Mouse (Mus musculus) MEL (cell line): ENCODE data around the gene 9530077C05Rik. TPM values are rescaled to one million over a fixed set of nuclear protein-coding genes. Genes with fewer than 3 reads are reported as not detected.
A peak's percentile ranks its signal among the peaks of the same experiment; 100 is the strongest.

ENCODE experiments used
- DNase-seq: peaks from one replicate; pipeline ENCODE4 v3.0.0; 2011; ENCODE audit warnings: low read depth, low spot score
- H3K27ac ChIP-seq: 2 replicates; pipeline ENCODE4 v1.5.1; 2012; ENCODE audit warnings: low read depth, mild to moderate bottlenecking, control low read depth, low read length, moderate library complexity; ENCODE audit not compliant: control insufficient read depth
- H3K27me3 ChIP-seq, 2 experiments: fragments of 150-350 bp in 1 of 2; sonication (generic) in 1 of 2; 2 replicates each; pipeline ENCODE4 v1.6.1; 2012; ENCODE audit warnings: low read length in 2 of 2, mild to moderate bottlenecking in 2 of 2, improper control_type of control experiment in 1 of 2, moderate library complexity in 1 of 2; ENCODE audit not compliant: insufficient read depth in 2 of 2, control insufficient read depth in 1 of 2
- H3K36me3 ChIP-seq, 2 experiments: 2 replicates each; pipeline ENCODE4 v1.6.1; 2012 to 2014; ENCODE audit warnings: low read length in 2 of 2, improper control_type of control experiment in 1 of 2, inconsistent platforms in 1 of 2, mild to moderate bottlenecking in 1 of 2; ENCODE audit not compliant: insufficient read depth in 2 of 2, control insufficient read depth in 1 of 2
- H3K4me1 ChIP-seq, 2 experiments: fragments of 150-350 bp in 1 of 2; sonication (generic) in 1 of 2; 2 replicates each; pipeline ENCODE4 v1.6.1; 2012; ENCODE audit warnings: low read length in 2 of 2, improper control_type of control experiment in 1 of 2, mild to moderate bottlenecking in 1 of 2; ENCODE audit not compliant: insufficient read depth in 2 of 2, control insufficient read depth in 1 of 2
- H3K4me3 ChIP-seq, 2 experiments: fragments of 150-350 bp in 1 of 2; sonication (generic) in 1 of 2; 2 replicates each; pipeline ENCODE4 v1.5.1; 2012; ENCODE audit warnings: low read depth in 2 of 2, low read length in 2 of 2, mild to moderate bottlenecking in 2 of 2, moderate library complexity in 2 of 2, control low read depth in 1 of 2, improper control_type of control experiment in 1 of 2; ENCODE audit not compliant: control insufficient read depth in 1 of 2, insufficient read depth in 1 of 2
- H3K79me2 ChIP-seq: 2 replicates; pipeline ENCODE4 v1.6.1; 2012; ENCODE audit warnings: mild to moderate bottlenecking, low read length, moderate library complexity; ENCODE audit not compliant: control insufficient read depth, poor library complexity, insufficient read depth
- H3K9ac ChIP-seq: 2 replicates; pipeline ENCODE4 v1.6.1; 2012; ENCODE audit warnings: low read depth, mild to moderate bottlenecking, control low read depth, low read length, moderate library complexity; ENCODE audit not compliant: control insufficient read depth, poor library complexity, severe bottlenecking
- H3K9me3 ChIP-seq: fragments of 150-350 bp; sonication (generic); replicated peaks from 2 replicates; pipeline ENCODE4 v1.6.1; 2012; ENCODE audit warnings: mild to moderate bottlenecking, low read length, improper control_type of control experiment, moderate library complexity; ENCODE audit not compliant: insufficient read depth
- BHLHE40 ChIP-seq: IDR thresholded peaks from 2 replicates; pipeline ENCODE4 v1.6.1; 2012; ENCODE audit warnings: low read depth, mild to moderate bottlenecking, inconsistent platforms, low read length, improper control_type of control experiment, borderline replicate concordance
- CHD1 ChIP-seq: IDR thresholded peaks from 2 replicates; pipeline ENCODE4 v1.6.1; 2012; ENCODE audit warnings: low read depth, mild to moderate bottlenecking, inconsistent platforms, low read length, improper control_type of control experiment
- ELF1 ChIP-seq: IDR thresholded peaks from 2 replicates; pipeline ENCODE4 v1.6.1; 2014; ENCODE audit warnings: low read depth, mild to moderate bottlenecking, inconsistent platforms, low read length, improper control_type of control experiment, moderate library complexity
- GATA1 ChIP-seq: IDR thresholded peaks from 2 replicates; pipeline ENCODE4 v1.6.1; 2011; ENCODE audit warnings: low read depth, low read length, improper control_type of control experiment
- HCFC1 ChIP-seq: IDR thresholded peaks from 2 replicates; pipeline ENCODE4 v1.6.1; 2012; ENCODE audit warnings: low read depth, mild to moderate bottlenecking, inconsistent platforms, low read length, improper control_type of control experiment, moderate library complexity
- JUND ChIP-seq: IDR thresholded peaks from 2 replicates; pipeline ENCODE4 v1.6.1; 2011; ENCODE audit warnings: low read depth, mild to moderate bottlenecking, improper control_type of control experiment, low read length
- KAT2A ChIP-seq: conservative IDR thresholded peaks from 2 replicates; pipeline ENCODE4 v1.6.1; 2012; ENCODE audit warnings: low read depth, low read length, improper control_type of control experiment, inconsistent platforms
- MAFK ChIP-seq: IDR thresholded peaks from 2 replicates; pipeline ENCODE4 v1.6.1; 2011; ENCODE audit warnings: low read depth, mild to moderate bottlenecking, low read length, improper control_type of control experiment, borderline replicate concordance
- MAX ChIP-seq: IDR thresholded peaks from 2 replicates; pipeline ENCODE4 v1.6.1; 2011; ENCODE audit warnings: low read length, improper control_type of control experiment
- MAZ ChIP-seq: IDR thresholded peaks from 2 replicates; pipeline ENCODE4 v1.6.1; 2012; ENCODE audit warnings: low read depth, mild to moderate bottlenecking, inconsistent platforms, low read length, improper control_type of control experiment
- MXI1 ChIP-seq: IDR thresholded peaks from 2 replicates; pipeline ENCODE4 v1.6.1; 2011; ENCODE audit warnings: mild to moderate bottlenecking, low read depth, low read length, improper control_type of control experiment
- POLR2A ChIP-seq, 2 experiments: IDR thresholded peaks; 2 replicates each; pipeline ENCODE4 v1.6.1; 2011 to 2012; ENCODE audit warnings: low read length in 2 of 2, mild to moderate bottlenecking in 2 of 2, control low read depth in 1 of 2, improper control_type of control experiment in 1 of 2, low read depth in 1 of 2, moderate library complexity in 1 of 2; ENCODE audit not compliant: control insufficient read depth in 1 of 2, insufficient read depth in 1 of 2, poor library complexity in 1 of 2
- POLR2AphosphoS2 ChIP-seq: IDR thresholded peaks from 2 replicates; pipeline ENCODE4 v1.6.1; 2011; ENCODE audit warnings: low read length, improper control_type of control experiment
- RCOR1 ChIP-seq: IDR thresholded peaks from 2 replicates; pipeline ENCODE4 v1.6.1; 2012; ENCODE audit warnings: low read depth, mild to moderate bottlenecking, inconsistent platforms, low read length, improper control_type of control experiment
- SIN3A ChIP-seq: IDR thresholded peaks from 2 replicates; pipeline ENCODE4 v1.6.1; 2012; ENCODE audit warnings: low read length, improper control_type of control experiment, inconsistent platforms
- SMC3 ChIP-seq: IDR thresholded peaks from 2 replicates; pipeline ENCODE4 v1.6.1; 2011; ENCODE audit warnings: low read depth, low read length, improper control_type of control experiment
- TAL1 ChIP-seq: IDR thresholded peaks from 2 replicates; pipeline ENCODE4 v1.6.1; 2012; ENCODE audit warnings: mild to moderate bottlenecking, inconsistent platforms, low read length, moderate library complexity, mixed read lengths
- USF1 ChIP-seq: IDR thresholded peaks from 2 replicates; pipeline ENCODE4 v1.6.1; 2014; ENCODE audit warnings: low read depth, mild to moderate bottlenecking, inconsistent platforms, low read length, improper control_type of control experiment, moderate library complexity
- USF2 ChIP-seq, 2 experiments: IDR thresholded peaks; 2 replicates each; pipeline ENCODE4 v1.6.1; 2011 to 2012; ENCODE audit warnings: improper control_type of control experiment in 2 of 2, low read length in 2 of 2, borderline replicate concordance in 1 of 2, inconsistent platforms in 1 of 2, low read depth in 1 of 2, mild to moderate bottlenecking in 1 of 2; ENCODE audit not compliant: insufficient read depth in 1 of 2
- ZKSCAN1 ChIP-seq: IDR thresholded peaks from 2 replicates; pipeline ENCODE4 v1.6.1; 2012; ENCODE audit warnings: low read depth, mild to moderate bottlenecking, inconsistent platforms, low read length, improper control_type of control experiment, moderate library complexity
- ZNF384 ChIP-seq: IDR thresholded peaks from 2 replicates; pipeline ENCODE4 v1.6.1; 2012; ENCODE audit warnings: low read depth, mild to moderate bottlenecking, inconsistent platforms, low read length, improper control_type of control experiment
- polyA plus RNA-seq, 2 experiments: library from polyadenylated mRNA; stranded (reverse) in 1 of 2; unstranded in 1 of 2; fragments of >175 nt in 1 of 2; fragments of >200 nt in 1 of 2; gene quantifications; 2 replicates each; pipeline versions ENCODE4 v1.2.1 to v1.2.4; 2012; ENCODE audit warnings: low replicate concordance in 2 of 2, low read depth in 1 of 2; ENCODE audit not compliant: insufficient read length in 2 of 2, insufficient read depth in 1 of 2, missing spikeins in 1 of 2
- total RNA-seq: library from RNA; depleted of rRNA; stranded (reverse); fragments of 300-350 nt; gene quantifications from 2 replicates; pipeline ENCODE4 v1.2.3, GENCODE M21; 2012

The 9530077C05Rik gene
- total and polyA plus RNA-seq, 3 experiments: 4.1 to 6.9 TPM; not detected in 1

DNA sequence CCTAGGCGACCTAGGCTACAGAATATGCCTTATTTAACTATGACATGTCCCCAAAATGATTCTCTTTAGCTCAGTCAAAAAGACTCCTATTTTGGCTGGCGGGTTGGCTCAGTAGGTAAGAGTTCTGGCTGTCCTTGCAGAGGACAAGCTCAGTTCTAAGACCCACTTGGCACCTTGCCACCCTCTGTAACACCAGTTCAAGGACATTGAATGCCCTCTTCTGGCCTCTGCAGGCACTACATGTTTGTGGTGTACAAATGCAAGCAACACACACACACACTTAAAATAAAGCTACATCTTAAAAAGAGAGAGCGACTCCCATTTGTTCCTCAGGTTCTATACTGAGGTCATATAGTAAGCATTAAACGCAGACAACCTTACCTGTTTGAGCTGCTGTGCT lies 38.6 kb upstream of the 9530077C05Rik start (continued):
- TF ChIP-seq USF2 (IDR thresholded peaks at IDR 0.05; ENCODE audit: borderline replicate concordance in 1 of 2, insufficient read depth in 1 of 2, low read depth in 1 of 2, low read length in 2 of 2): no peak
- TF ChIP-seq MXI1: no peak
- TF ChIP-seq USF1: no peak
- no peak for TF ChIP-seq RCOR1
- no peak for TF ChIP-seq GATA1
- no peak for TF ChIP-seq CHD1
- no peak for TF ChIP-seq ZKSCAN1
- TF ChIP-seq BHLHE40: no peak
- 0 out of 2 replicates have a peak, but pooled peaks have one; percentile 40 for TF ChIP-seq POLR2AphosphoS2
- TF ChIP-seq SMC3: peak; percentile 65
- no peak for TF ChIP-seq MAFK
- TF ChIP-seq KAT2A: no peak
- TF ChIP-seq SIN3A: peak; percentile 15; the same call in 1 of the 2 replicates
- TF ChIP-seq TAL1: no peak
- no peak for TF ChIP-seq ELF1
- TF ChIP-seq HCFC1: no peak
- no peak for TF ChIP-seq JUND
- TF ChIP-seq MAZ: no peak

DNA sequence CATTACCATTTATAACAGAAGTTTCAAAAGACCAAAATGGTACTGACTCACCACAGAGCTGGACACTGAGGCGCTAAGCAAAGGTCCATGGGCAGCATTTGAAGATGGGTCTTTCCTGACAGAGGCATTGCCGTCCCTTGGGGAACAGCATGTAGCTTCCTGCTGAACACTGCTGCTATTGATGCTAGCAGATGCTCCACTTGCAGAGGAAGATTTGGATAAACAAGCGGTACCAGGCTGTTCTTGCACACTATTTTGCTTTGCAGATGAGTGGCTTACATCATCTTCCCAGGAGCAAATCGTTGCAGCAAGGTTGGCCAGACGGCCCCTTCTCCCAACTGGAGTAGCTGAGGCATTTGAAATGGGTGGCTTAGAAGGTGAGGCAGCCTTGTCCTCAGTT lies 35.2 kb upstream of the 9530077C05Rik start:
- DNase-seq: no peak
- no peak overlapping the region for H3K9ac ChIP-seq

DNA sequence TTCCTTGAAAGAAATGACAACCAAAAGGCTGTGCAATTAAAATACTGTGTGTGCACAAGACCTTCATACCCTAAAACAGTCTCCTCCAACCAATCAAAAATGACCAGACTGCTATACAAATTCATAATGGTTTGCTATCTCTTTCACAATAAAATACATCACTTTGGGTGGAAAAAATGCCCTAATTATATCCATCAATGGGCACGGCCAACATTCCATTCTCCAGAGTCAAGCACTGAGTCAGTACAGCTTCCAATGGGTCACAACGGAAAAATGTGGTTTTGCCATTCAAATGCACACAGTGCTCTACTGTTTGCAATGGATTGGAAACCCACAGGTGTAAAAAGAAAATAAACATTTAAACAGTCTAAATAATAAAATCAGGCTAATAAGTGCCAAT lies 25.4 kb upstream of the 9530077C05Rik start:
- Histone ChIP-seq H3K36me3 (peaks cover 58 to 59% of the 10 kb centered on the region in 2 experiments), H3K9ac (peak overlapping the region; percentile 26), H3K9me3 (no peaks in the 10 kb centered on the region), H3K4me3 (peak overlapping the region in 1 of 2 experiments; percentile 73; a peak in 2 of 4 replicates), H3K27ac (no peak overlapping the region), H3K79me2 (peaks cover 72% of the 10 kb centered on the region), H3K27me3 (no peaks in the 10 kb centered on the region), H3K4me1 (peaks cover 21 to 42% of the 10 kb centered on the region in 2 experiments)
- no peak for TF ChIP-seq GATA1
- TF ChIP-seq JUND: no peak
- TF ChIP-seq MAFK: no peak
- TF ChIP-seq MAX: no peak
- no peak for DNase-seq

More for the DNA sequence above, 35.2 kb upstream of the 9530077C05Rik start:
- H3K79me2 ChIP-seq: peaks cover 28% of the 10 kb centered on the region
- H3K27me3 ChIP-seq: no peaks in the 10 kb centered on the region
- TF ChIP-seq ZNF384 (no peak), POLR2A (IDR thresholded peaks at IDR 0.05; ENCODE audit: control insufficient read depth in 1 of 2, insufficient read depth in 1 of 2, low read depth in 1 of 2, low read length in 2 of 2, poor library complexity in 1 of 2) (peak in 1 of 2 experiments; percentile 44; a peak in 2 of 4 replicates)
- H3K4me3 ChIP-seq: no peak overlapping the region
- peaks cover 2 to 92% of the 10 kb centered on the region in 2 experiments for H3K36me3 ChIP-seq
- no peaks in the 10 kb centered on the region for H3K4me1 ChIP-seq
- H3K27ac ChIP-seq: no peak overlapping the region
- H3K9me3 ChIP-seq: no peaks in the 10 kb centered on the region
